Mouse (Mus musculus) lung, adult 2 months (tissue): ENCODE results near the gene Hnrnpu.

Experiments used
- CTCF ChIP-seq: fragments of 200-500 bp; IDR thresholded peaks from 2 replicates; pipeline ENCODE4 v1.5.1; 2011; ENCODE audit warnings: mild to moderate bottlenecking, low read length, control low read depth; ENCODE audit not compliant: insufficient read depth
- POLR2A ChIP-seq: fragments of 200-500 bp; IDR thresholded peaks from 2 replicates; pipeline ENCODE4 v1.6.1; 2011; ENCODE audit warnings: low read depth, mild to moderate bottlenecking, control low read depth, low read length, borderline replicate concordance; ENCODE audit errors: extremely low read depth

DNA sequence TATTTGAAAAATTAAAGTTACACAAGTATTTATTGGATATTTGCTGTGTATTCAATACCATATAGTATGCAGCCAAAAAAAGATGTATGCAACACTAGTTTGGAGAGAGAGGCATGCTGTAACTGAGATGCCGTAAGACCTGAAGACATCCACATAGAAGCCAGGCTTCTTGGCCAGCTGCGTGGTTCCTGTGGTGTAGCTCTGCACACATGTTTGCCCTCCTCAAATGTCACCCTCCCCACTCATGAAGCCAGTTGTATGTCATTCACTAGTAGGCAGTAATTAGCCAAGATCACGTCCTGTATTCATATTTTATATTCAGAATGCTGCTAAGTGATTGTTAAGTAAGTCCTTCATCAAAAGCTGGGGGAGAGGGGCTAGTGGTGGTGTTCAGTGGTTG is 3.8 kb upstream of the Hnrnpu start:
- TF ChIP-seq CTCF (no peak), POLR2A (no peak)
